Mouse (Mus musculus) lung, embryonic 14.5 days (tissue): ENCODE data around the gene Ghrl. TPM values are rescaled to one million over a fixed set of nuclear protein-coding genes. Genes with fewer than 3 reads are reported as not detected.
A peak's percentile ranks its signal among the peaks of the same experiment; 100 is the strongest.

Experiments
- ATAC-seq: fragments of 200-750 bp; cut with Nextera tagmentation; 2 replicates; pipeline ENCODE4 v1.8.0; 2017; ENCODE audit warnings: mild to moderate bottlenecking, moderate TSS enrichment, moderate library complexity; ENCODE audit not compliant: insufficient read depth
- DNase-seq: peaks from one replicate; pipeline ENCODE4 v3.0.0-alpha.2; 2015
- H3K27ac ChIP-seq: fragments of 300-500 bp; sonication (generic); 2 replicates; pipeline ENCODE4 v1.5.1; 2014; ENCODE audit warnings: low read depth, mild to moderate bottlenecking, moderate library complexity
- H3K27me3 ChIP-seq: fragments of 300-500 bp; sonication (generic); 2 replicates; pipeline ENCODE4 v1.6.1; 2014; ENCODE audit warnings: low read length, control low read depth; ENCODE audit not compliant: insufficient read depth
- H3K36me3 ChIP-seq: fragments of 300-500 bp; sonication (generic); 2 replicates; pipeline ENCODE4 v1.6.1; 2014; ENCODE audit warnings: control low read depth; ENCODE audit not compliant: insufficient read depth
- H3K4me1 ChIP-seq: fragments of 300-500 bp; sonication (generic); 2 replicates; pipeline ENCODE4 v1.6.1; 2014; ENCODE audit warnings: antibody characterized with exemption, control low read depth; ENCODE audit not compliant: insufficient read depth
- H3K4me2 ChIP-seq: fragments of 300-500 bp; sonication (generic); 2 replicates; pipeline ENCODE4 v1.6.1; 2014; ENCODE audit warnings: mild to moderate bottlenecking
- H3K4me3 ChIP-seq: fragments of 300-500 bp; sonication (generic); 2 replicates; pipeline ENCODE4 v1.5.1; 2014; ENCODE audit warnings: low read depth, low read length
- H3K9ac ChIP-seq: fragments of 300-500 bp; sonication (generic); 2 replicates; pipeline ENCODE4 v1.6.1; 2014
- H3K9me3 ChIP-seq: fragments of 300-500 bp; sonication (generic); 2 replicates; pipeline ENCODE4 v1.6.1; 2016; ENCODE audit warnings: low read depth, low read length, control low read depth
- CTCF ChIP-seq: IDR thresholded peaks from 2 replicates; pipeline ENCODE4 v1.5.1; 2016; ENCODE audit warnings: antibody characterized with exemption, low read depth
- WGBS: fragments of 180-500 bp; shearing (Covaris S2); extraction: QIAGEN DNeasy Blood & Tissue Kit; methylation state at CpG from one replicate; pipeline ENCODE4 v1.1.7; 2014; 5-methylcytosine and 5-hydroxymethylcytosine counted together
- polyA plus RNA-seq: library from polyadenylated mRNA; unstranded; fragments of >200 nt; fragmentation: Nextera tagmentation; extraction: Ambion mirVana; gene quantifications from 2 replicates; pipeline ENCODE4 v1.2.1, GENCODE M21; 2014

Ghrl gene
- polyA plus RNA-seq, 1 experiment from 2014 or later, result not detected

GRCm38 (mm10) chr6:113743111-113743510, 23.4 kb upstream of the Ghrl start:
- no peak overlapping the region for H3K27ac ChIP-seq
- no peak for DNase-seq
- H3K4me2 ChIP-seq, result no peak overlapping the region
- ATAC-seq, result no peak
- no peak overlapping the region for H3K4me3 ChIP-seq
- H3K4me1 ChIP-seq, result no peaks in the 10 kb centered on the region
- no peaks in the 10 kb centered on the region for H3K9me3 ChIP-seq
- peaks cover 10% of the 10 kb centered on the region for H3K27me3 ChIP-seq
- WGBS, result 42% methylated on average over 1 of the region's 1 CpGs
- H3K9ac ChIP-seq, result no peak overlapping the region
- no peak for TF ChIP-seq CTCF
- H3K36me3 ChIP-seq, result peaks cover 4% of the 10 kb centered on the region; the same call in 1 of the 2 replicates

GRCm38 (mm10) chr6:113742321-113742720, 22.6 kb upstream of the Ghrl start:
- Histone ChIP-seq H3K27ac (no peak overlapping the region), H3K4me3 (no peak overlapping the region), H3K27me3 (peaks cover 3% of the 10 kb centered on the region), H3K36me3 (peaks cover 12% of the 10 kb centered on the region), H3K4me2 (no peak overlapping the region), H3K9me3 (no peaks in the 10 kb centered on the region), H3K9ac (no peak overlapping the region), H3K4me1 (no peaks in the 10 kb centered on the region)
- ATAC-seq (no peak), DNase-seq (no peak)
- TF ChIP-seq CTCF, result no peak
- WGBS, result 71% methylated on average over 1 of the region's 1 CpGs

- Histone ChIP-seq H3K9ac (no peak overlapping the region), H3K36me3 (peaks cover 20% of the 10 kb centered on the region), H3K9me3 (no peaks in the 10 kb centered on the region), H3K4me2 (no peak overlapping the region), H3K27ac (no peak overlapping the region), H3K4me3 (no peak overlapping the region), H3K4me1 (no peaks in the 10 kb centered on the region), H3K27me3 (no peaks in the 10 kb centered on the region)
- 70% methylated on average over 2 of the region's 2 CpGs for WGBS
- no peak for TF ChIP-seq CTCF
- no peak for ATAC-seq
- no peak for DNase-seq
Measured at GRCm38 (mm10) chr6:113741425-113741824, 21.7 kb upstream of the Ghrl start.

- peaks cover 29% of the 10 kb centered on the region for H3K36me3 ChIP-seq
- H3K9me3 ChIP-seq, result no peaks in the 10 kb centered on the region
- H3K4me1 ChIP-seq, result no peaks in the 10 kb centered on the region
- peak within 1 kb of the TSS; percentile 93 for H3K9ac ChIP-seq
- peak within 1 kb of the TSS; percentile 92 for H3K4me2 ChIP-seq
- peak within 1 kb of the TSS; percentile 96 for H3K4me3 ChIP-seq
- ATAC-seq, result peak; percentile 89
- no peaks in the 10 kb centered on the region for H3K27me3 ChIP-seq
- H3K27ac ChIP-seq, result peak within 1 kb of the TSS; percentile 72
- DNase-seq, result peak; percentile 95
- 6% methylated on average over 41 of the region's 41 CpGs for WGBS
- no peak for TF ChIP-seq CTCF
Measured at GRCm38 (mm10) chr6:113740236-113741217, 20.8 kb upstream of the Ghrl start, which contains the start of gene Sec13. Sec13 (minus strand) TSS chr6:113740743.

GRCm38 (mm10) chr6:113737318-113738046, 17.8 kb upstream of the Ghrl start:
- DNase-seq (no peak), ATAC-seq (no peak)
- no peak overlapping the region for H3K4me2 ChIP-seq
- no peaks in the 10 kb centered on the region for H3K27me3 ChIP-seq
- H3K4me3 ChIP-seq, result no peak overlapping the region
- H3K36me3 ChIP-seq, result peaks cover 49% of the 10 kb centered on the region
- H3K9ac ChIP-seq, result no peak overlapping the region
- no peaks in the 10 kb centered on the region for H3K4me1 ChIP-seq
- WGBS, result 88% methylated on average over 9 of the region's 9 CpGs
- TF ChIP-seq CTCF, result no peak
- H3K9me3 ChIP-seq, result no peaks in the 10 kb centered on the region
- no peak overlapping the region for H3K27ac ChIP-seq

GRCm38 (mm10) chr6:113731296-113731695, 11.6 kb upstream of the Ghrl start:
- H3K36me3 ChIP-seq, result peaks cover 86% of the 10 kb centered on the region
- H3K4me2 ChIP-seq, result no peak overlapping the region
- H3K9ac ChIP-seq, result no peak overlapping the region
- TF ChIP-seq CTCF, result no peak
- H3K9me3 ChIP-seq, result no peaks in the 10 kb centered on the region
- ATAC-seq, result no peak
- 93% methylated on average over 3 of the region's 3 CpGs for WGBS
- no peaks in the 10 kb centered on the region for H3K4me1 ChIP-seq
- DNase-seq, result no peak
- no peak overlapping the region for H3K27ac ChIP-seq
- no peaks in the 10 kb centered on the region for H3K27me3 ChIP-seq
- no peak overlapping the region for H3K4me3 ChIP-seq

- Histone ChIP-seq H3K9me3 (no peaks in the 10 kb centered on the region), H3K4me3 (no peak overlapping the region), H3K27ac (no peak overlapping the region), H3K9ac (no peak overlapping the region), H3K4me2 (no peak overlapping the region), H3K27me3 (no peaks in the 10 kb centered on the region), H3K4me1 (no peaks in the 10 kb centered on the region), H3K36me3 (peaks cover 85% of the 10 kb centered on the region)
- no peak for TF ChIP-seq CTCF
- DNase-seq, result no peak
- no peak for ATAC-seq
- 86% methylated on average over 7 of the region's 7 CpGs for WGBS
Measured at GRCm38 (mm10) chr6:113728181-113728580, 8.5 kb upstream of the Ghrl start.
